Mouse (Mus musculus): ENCODE measurements around the gene Eif4h. TPM values are rescaled to one million over a fixed set of nuclear protein-coding genes. Genes with fewer than 3 reads are reported as not detected.

Eif4h gene
- polyA plus RNA-seq, 1 experiment from 2014 or later: 357 TPM

DNA sequence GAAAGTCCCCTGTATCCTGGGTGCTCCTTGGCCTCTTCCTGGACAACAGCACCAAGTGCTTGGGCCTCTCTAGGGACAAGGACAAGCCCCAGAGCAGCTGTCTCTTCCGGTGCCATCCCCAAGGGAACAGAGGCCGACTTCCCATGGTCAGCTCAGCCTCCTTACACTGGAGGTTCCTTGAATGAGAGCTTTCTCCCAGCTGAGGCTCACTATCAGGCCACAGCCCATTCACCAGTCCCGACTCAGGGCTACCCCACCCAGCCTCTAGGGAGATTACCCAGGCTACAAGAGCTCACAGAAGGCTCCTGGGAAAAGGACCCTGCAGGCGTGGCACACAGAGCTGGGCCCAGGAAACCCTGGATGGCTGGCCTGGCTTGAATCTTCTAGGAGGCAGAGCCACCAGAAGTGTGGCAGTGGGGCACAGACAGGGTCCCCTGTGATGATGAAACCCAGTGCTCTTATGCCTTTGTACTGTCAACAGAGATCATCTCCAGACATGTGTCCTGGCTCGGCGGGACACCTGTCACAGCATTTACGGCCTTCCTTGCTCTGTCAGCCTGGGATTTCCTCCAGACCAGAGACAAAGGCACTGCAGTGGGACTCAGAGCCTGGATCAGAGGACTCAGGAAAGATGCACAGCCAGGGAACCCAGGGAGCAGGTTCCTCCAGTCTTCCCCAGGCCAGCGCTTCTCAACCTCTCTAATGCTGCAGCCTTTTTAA is 39.7 kb upstream of the Eif4h start:
- H3K4me1 ChIP-seq (ENCODE audit: control insufficient read depth, insufficient read depth, low read length): peaks cover 20% of the 10 kb centered on the region
- DNase-seq (no peak), ATAC-seq (ENCODE audit: low FRiP score, low TSS enrichment) (no peak)
- no peak overlapping the region; the same call in 1 of the 2 replicates for H3K9ac ChIP-seq (replicated peaks; ENCODE audit: low read length)
- H3K27me3 ChIP-seq (ENCODE audit: control insufficient read depth, insufficient read depth, low read length): no peaks in the 10 kb centered on the region
- H3K9me3 ChIP-seq (ENCODE audit: control insufficient read depth, low read length): no peaks in the 10 kb centered on the region
- WGBS: 55% methylated on average over 8 of the region's 8 CpGs
- H3K36me3 ChIP-seq (ENCODE audit: control insufficient read depth, insufficient read depth, low read length): peaks cover 38% of the 10 kb centered on the region
- H3K27ac ChIP-seq (replicated peaks; ENCODE audit: low read depth, low read length): no peak overlapping the region
- H3K4me3 ChIP-seq (replicated peaks; ENCODE audit: low read depth, low read length): no peak overlapping the region
- no peak overlapping the region for H3K4me2 ChIP-seq (ENCODE audit: low read length)

- Histone ChIP-seq H3K4me1 (ENCODE audit: control insufficient read depth, insufficient read depth, low read length) (peaks cover 20% of the 10 kb centered on the region), H3K9ac (replicated peaks; ENCODE audit: low read length) (no peak overlapping the region), H3K27ac (replicated peaks; ENCODE audit: low read depth, low read length) (no peak overlapping the region), H3K27me3 (ENCODE audit: control insufficient read depth, insufficient read depth, low read length) (no peaks in the 10 kb centered on the region), H3K4me2 (ENCODE audit: low read length) (no peak overlapping the region), H3K9me3 (ENCODE audit: control insufficient read depth, low read length) (no peaks in the 10 kb centered on the region), H3K4me3 (replicated peaks; ENCODE audit: low read depth, low read length) (no peak overlapping the region), H3K36me3 (ENCODE audit: control insufficient read depth, insufficient read depth, low read length) (peaks cover 31% of the 10 kb centered on the region)
- no peak for ATAC-seq (ENCODE audit: low FRiP score, low TSS enrichment)
- no peak for DNase-seq
- 79% methylated on average over 3 of the region's 3 CpGs for WGBS
These were observed 38.7 kb upstream of the Eif4h start for GRCm38 (mm10) chr5:134678031-134678430.

- DNase-seq (no peak), ATAC-seq (ENCODE audit: low FRiP score, low TSS enrichment) (no peak)
- no peaks in the 10 kb centered on the region for H3K27me3 ChIP-seq (ENCODE audit: control insufficient read depth, insufficient read depth, low read length)
- no peak overlapping the region for H3K4me2 ChIP-seq (ENCODE audit: low read length)
- no peaks in the 10 kb centered on the region for H3K9me3 ChIP-seq (ENCODE audit: control insufficient read depth, low read length)
- peaks cover 31% of the 10 kb centered on the region for H3K36me3 ChIP-seq (ENCODE audit: control insufficient read depth, insufficient read depth, low read length)
- H3K4me3 ChIP-seq (replicated peaks; ENCODE audit: low read depth, low read length): no peak overlapping the region
- 87% methylated on average over 5 of the region's 5 CpGs for WGBS
- no peak overlapping the region for H3K9ac ChIP-seq (replicated peaks; ENCODE audit: low read length)
- H3K4me1 ChIP-seq (ENCODE audit: control insufficient read depth, insufficient read depth, low read length): peaks cover 20% of the 10 kb centered on the region
- no peak overlapping the region for H3K27ac ChIP-seq (replicated peaks; ENCODE audit: low read depth, low read length)
These were observed 38.2 kb upstream of the Eif4h start for GRCm38 (mm10) chr5:134677491-134677890.

DNA sequence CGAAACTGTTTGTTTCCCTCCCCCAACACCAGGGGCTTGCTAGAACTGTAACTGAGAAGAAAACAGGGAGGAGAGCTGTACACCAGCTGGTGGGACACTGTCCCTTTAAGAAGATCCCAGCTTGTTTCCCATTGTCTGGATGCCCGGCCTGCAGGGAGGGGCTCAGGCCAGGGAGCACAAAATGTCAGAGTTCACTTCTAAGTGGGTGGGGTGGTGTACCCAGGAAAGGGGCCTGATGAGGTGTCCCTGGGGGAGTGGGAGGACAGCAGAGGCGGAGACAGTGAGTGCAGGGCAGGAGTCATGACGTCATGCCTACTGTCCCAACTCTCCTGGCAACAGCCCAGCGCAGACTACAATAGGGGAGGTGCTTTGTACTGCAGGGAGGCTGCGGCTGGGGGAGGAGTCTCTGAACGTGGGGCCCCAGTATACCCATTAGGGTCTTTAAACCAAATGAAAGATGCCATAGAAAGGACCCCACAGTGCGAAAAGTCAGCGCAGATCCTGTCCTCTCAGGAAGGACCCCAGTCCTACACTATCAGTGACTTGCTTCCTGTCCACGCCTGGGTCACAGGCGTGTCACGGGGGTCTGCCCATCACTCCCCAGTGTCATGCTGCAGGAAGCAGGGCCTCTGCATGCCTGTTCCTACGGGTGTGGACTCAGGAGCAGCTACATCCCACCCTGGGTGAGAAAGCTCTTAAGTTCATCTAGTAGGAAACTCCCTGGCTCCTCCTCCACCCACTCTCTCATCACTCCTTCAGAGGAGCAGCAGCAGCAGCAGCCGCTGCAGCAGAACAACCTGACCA is 36.9 kb upstream of the Eif4h start:
- no peaks in the 10 kb centered on the region for H3K27me3 ChIP-seq (ENCODE audit: control insufficient read depth, insufficient read depth, low read length)
- peak overlapping the region; percentile 88 for H3K27ac ChIP-seq (replicated peaks; ENCODE audit: low read depth, low read length)
- H3K9me3 ChIP-seq (ENCODE audit: control insufficient read depth, low read length): no peaks in the 10 kb centered on the region
- peak; percentile 89 for DNase-seq
- peak overlapping the region; percentile 65 for H3K9ac ChIP-seq (replicated peaks; ENCODE audit: low read length)
- peak overlapping the region; percentile 29 for H3K4me3 ChIP-seq (replicated peaks; ENCODE audit: low read depth, low read length)
- peak overlapping the region; percentile 61 for H3K4me2 ChIP-seq (ENCODE audit: low read length)
- H3K36me3 ChIP-seq (ENCODE audit: control insufficient read depth, insufficient read depth, low read length): peaks cover 40% of the 10 kb centered on the region
- 1% methylated on average over 14 of the region's 14 CpGs for WGBS
- peak; percentile 86 for ATAC-seq (ENCODE audit: low FRiP score, low TSS enrichment)
- H3K4me1 ChIP-seq (ENCODE audit: control insufficient read depth, insufficient read depth, low read length): peaks cover 20% of the 10 kb centered on the region

DNA sequence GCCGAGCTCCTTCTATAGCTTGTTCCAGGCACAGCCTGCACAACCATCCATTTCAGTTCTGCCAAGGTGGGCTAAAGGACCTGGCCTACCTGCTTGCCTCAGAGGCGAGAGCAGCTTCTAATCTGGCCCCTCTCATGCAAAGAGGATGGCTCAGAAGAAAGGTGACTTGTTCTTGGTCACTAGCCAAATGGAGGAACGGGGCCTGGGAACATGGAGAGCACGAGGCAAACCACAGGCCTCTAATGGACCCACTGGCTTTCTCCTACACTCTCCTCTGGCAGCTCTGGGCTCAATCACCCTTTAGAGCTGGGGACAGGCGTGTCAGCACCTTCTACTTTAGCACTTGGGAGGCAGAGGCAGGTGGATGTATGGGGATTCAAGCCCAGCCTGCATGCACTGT is 35.7 kb upstream of the Eif4h start:
- Histone ChIP-seq H3K9me3 (ENCODE audit: control insufficient read depth, low read length) (no peaks in the 10 kb centered on the region), H3K4me1 (ENCODE audit: control insufficient read depth, insufficient read depth, low read length) (peaks cover 20% of the 10 kb centered on the region), H3K27me3 (ENCODE audit: control insufficient read depth, insufficient read depth, low read length) (no peaks in the 10 kb centered on the region), H3K27ac (replicated peaks; ENCODE audit: low read depth, low read length) (0 out of 2 replicates have a peak overlapping the region, but pooled peaks have one; percentile 88), H3K9ac (replicated peaks; ENCODE audit: low read length) (peak overlapping the region; percentile 12; the same call in 1 of the 2 replicates), H3K4me3 (replicated peaks; ENCODE audit: low read depth, low read length) (no peak overlapping the region), H3K36me3 (ENCODE audit: control insufficient read depth, insufficient read depth, low read length) (peaks cover 38% of the 10 kb centered on the region), H3K4me2 (ENCODE audit: low read length) (no peak overlapping the region)
- DNase-seq (no peak), ATAC-seq (ENCODE audit: low FRiP score, low TSS enrichment) (no peak)
- WGBS: 78% methylated on average over 5 of the region's 5 CpGs

- Histone ChIP-seq H3K9ac (replicated peaks; ENCODE audit: low read length) (no peak overlapping the region), H3K27ac (replicated peaks; ENCODE audit: low read depth, low read length) (no peak overlapping the region), H3K36me3 (ENCODE audit: control insufficient read depth, insufficient read depth, low read length) (peaks cover 55% of the 10 kb centered on the region), H3K4me1 (ENCODE audit: control insufficient read depth, insufficient read depth, low read length) (peaks cover 16% of the 10 kb centered on the region), H3K27me3 (ENCODE audit: control insufficient read depth, insufficient read depth, low read length) (no peaks in the 10 kb centered on the region), H3K9me3 (ENCODE audit: control insufficient read depth, low read length) (no peaks in the 10 kb centered on the region), H3K4me3 (replicated peaks; ENCODE audit: low read depth, low read length) (no peak overlapping the region), H3K4me2 (ENCODE audit: low read length) (no peak overlapping the region)
- WGBS: 94% methylated on average over 6 of the region's 6 CpGs
- DNase-seq (no peak), ATAC-seq (ENCODE audit: low FRiP score, low TSS enrichment) (no peak)
These were observed 33.3 kb upstream of the Eif4h start for GRCm38 (mm10) chr5:134672611-134673010.

- no peak overlapping the region for H3K4me2 ChIP-seq (ENCODE audit: low read length)
- ATAC-seq (ENCODE audit: low FRiP score, low TSS enrichment) (no peak), DNase-seq (no peak)
- H3K9ac ChIP-seq (replicated peaks; ENCODE audit: low read length): no peak overlapping the region; the same call in 1 of the 2 replicates
- H3K27ac ChIP-seq (replicated peaks; ENCODE audit: low read depth, low read length): peak overlapping the region; percentile 72
- no peak overlapping the region for H3K4me3 ChIP-seq (replicated peaks; ENCODE audit: low read depth, low read length)
- H3K27me3 ChIP-seq (ENCODE audit: control insufficient read depth, insufficient read depth, low read length): no peaks in the 10 kb centered on the region
- 68% methylated on average over 1 of the region's 1 CpGs for WGBS
- H3K9me3 ChIP-seq (ENCODE audit: control insufficient read depth, low read length): no peaks in the 10 kb centered on the region
- H3K4me1 ChIP-seq (ENCODE audit: control insufficient read depth, insufficient read depth, low read length): peaks cover 16% of the 10 kb centered on the region
- H3K36me3 ChIP-seq (ENCODE audit: control insufficient read depth, insufficient read depth, low read length): peaks cover 57% of the 10 kb centered on the region
These were observed 32.9 kb upstream of the Eif4h start for GRCm38 (mm10) chr5:134672198-134672516.

DNA sequence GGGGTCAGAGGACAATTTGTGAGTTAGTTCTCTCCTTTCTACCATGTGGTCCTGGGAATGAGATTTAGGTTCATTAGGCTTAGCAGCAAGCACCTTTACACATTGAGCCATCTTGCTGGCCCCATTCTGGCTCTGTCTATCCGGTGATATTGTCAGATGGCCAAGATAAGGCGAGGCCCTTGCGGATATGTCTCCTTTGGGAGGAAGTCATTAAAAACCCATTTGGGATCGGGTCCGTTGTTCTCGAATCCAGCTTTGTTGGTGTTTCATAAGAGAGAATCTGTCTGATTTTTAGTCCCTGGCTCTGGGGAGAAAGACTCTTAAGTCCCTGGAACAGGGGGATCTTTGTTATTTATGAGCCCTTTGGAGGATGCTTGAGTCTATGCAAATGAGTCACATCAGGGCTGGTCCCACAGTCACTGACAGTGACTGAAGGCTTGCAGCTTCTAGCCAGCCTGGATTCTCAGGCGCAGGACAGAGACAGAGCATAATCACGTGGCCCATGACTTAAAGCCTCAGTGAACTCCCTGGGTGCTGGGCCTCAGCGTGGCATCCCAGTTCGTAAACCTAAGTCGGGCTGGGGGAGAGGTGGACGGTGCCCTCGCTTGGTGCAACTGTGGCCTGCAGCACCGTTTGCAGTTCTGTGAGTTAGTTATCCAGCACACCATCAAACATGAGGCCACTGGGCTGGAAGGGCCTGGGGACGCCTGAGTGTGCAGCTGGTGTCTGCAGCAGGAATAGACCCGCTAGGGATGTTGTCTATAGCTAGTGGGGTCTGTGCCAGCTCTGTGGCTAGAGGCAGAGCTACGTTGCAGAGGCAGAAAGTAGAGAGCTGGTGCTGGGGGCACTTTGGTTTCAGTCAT is 32.3 kb upstream of the Eif4h start:
- peak overlapping the region; percentile 72 for H3K27ac ChIP-seq (replicated peaks; ENCODE audit: low read depth, low read length)
- H3K9me3 ChIP-seq (ENCODE audit: control insufficient read depth, low read length): no peaks in the 10 kb centered on the region
- no peak for ATAC-seq (ENCODE audit: low FRiP score, low TSS enrichment)
- 44% methylated on average over 17 of the region's 17 CpGs for WGBS
- H3K36me3 ChIP-seq (ENCODE audit: control insufficient read depth, insufficient read depth, low read length): peaks cover 63% of the 10 kb centered on the region
- H3K4me1 ChIP-seq (ENCODE audit: control insufficient read depth, insufficient read depth, low read length): peaks cover 14% of the 10 kb centered on the region
- no peak overlapping the region for H3K4me3 ChIP-seq (replicated peaks; ENCODE audit: low read depth, low read length)
- peak; percentile 44 for DNase-seq
- no peaks in the 10 kb centered on the region for H3K27me3 ChIP-seq (ENCODE audit: control insufficient read depth, insufficient read depth, low read length)
- no peak overlapping the region; the same call in 1 of the 2 replicates for H3K9ac ChIP-seq (replicated peaks; ENCODE audit: low read length)
- no peak overlapping the region for H3K4me2 ChIP-seq (ENCODE audit: low read length)

All from midbrain, embryonic 14.5 days (tissue).